Mouse (Mus musculus) embryonic stem cell, embryonic (primary cell): ENCODE data around the gene Slc12a4.

Experiments used
- CTCF ChIA-PET, 4 experiments: fragments of 300-600 bp in 2 of 4; fragments of 350-600 bp in 2 of 4; sonication (Branson Sonifier 250); formaldehyde crosslinking; loops; one replicate each; lab custom pipeline; 2022; ENCODE audit warnings: inconsistent platforms in 2 of 4; lab: Charles Lee
- POLR2A ChIA-PET, 4 experiments: fragments of 300-600 bp in 2 of 4; fragments of 350-600 bp in 2 of 4; sonication (Branson Sonifier 250); formaldehyde crosslinking; loops; one replicate each; lab custom pipeline; 2022; ENCODE audit warnings: antibody characterized with exemption in 4 of 4, inconsistent platforms in 1 of 4; lab: Charles Lee

The Slc12a4 gene

GRCm38 (mm10) chr8:105956556-105956955 is 9.3 kb downstream of the Slc12a4 start:
- CTCF ChIA-PET: no interaction called here

GRCm38 (mm10) chr8:105951057-105951659 is 14.7 kb downstream of the Slc12a4 start:
- CTCF ChIA-PET: no interaction called here
- POLR2A ChIA-PET: interaction anchor here in 2 of 4 experiments (0.6 to 1.3 kb wide), 4 partner anchors 12 to 51 kb away, joined by 3 to 5 read pairs (median 3); partner anchors contain the start of genes Pskh1 (in 1 of the 2) and Psmb10 (in 1 of the 2)

More at GRCm38 (mm10) chr8:105956556-105956955, 9.3 kb downstream of the Slc12a4 start:
- POLR2A ChIA-PET: interaction anchor here in 3 of 4 experiments (0.5 to 1.5 kb wide), 5 partner anchors 17 to 56 kb away, joined by 3 to 4 read pairs (median 3); partner anchors contain the start of gene Pskh1 (in 1 of the 3)

- ChIA-PET CTCF (interaction anchor here in 1 of 4 experiments (1.3 kb wide), 1 partner anchor 19 kb away, joined by 3 read pairs; no protein-coding TSS in a partner anchor), POLR2A (interaction anchor here in 3 of 4 experiments (0.5 to 1.4 kb wide), 5 partner anchors 10 to 314 kb away, joined by 3 read pairs; partner anchors contain the start of genes Pskh1 (in 1 of the 3), Ranbp10 (in 1 of the 3) and Tsnaxip1 (in 1 of the 3))
Measured at GRCm38 (mm10) chr8:105949350-105949749, 16.5 kb downstream of the Slc12a4 start.

GRCm38 (mm10) chr8:105943321-105943739 is 22.6 kb downstream of the Slc12a4 start, which contains the start of gene Lcat:
Lcat (minus strand) TSS chr8:105943382.
- CTCF ChIA-PET: interaction anchor here in 1 of 4 experiments (0.6 kb wide), 1 partner anchor 12 kb away, joined by 3 read pairs; no protein-coding TSS in a partner anchor
- POLR2A ChIA-PET: interaction anchor here in 2 of 4 experiments (1.1 to 1.5 kb wide), 4 partner anchors 13 to 282 kb away, joined by 3 to 4 read pairs (median 4); no protein-coding TSS in a partner anchor

GRCm38 (mm10) chr8:105942542-105942941 is 23.4 kb downstream of the Slc12a4 start:
- POLR2A ChIA-PET: interaction anchor here in 2 of 4 experiments (0.5 to 1.5 kb wide), 4 partner anchors 16 to 113 kb away, joined by 3 to 4 read pairs (median 4); no protein-coding TSS in a partner anchor
- CTCF ChIA-PET: interaction anchor here in 1 of 4 experiments (0.6 to 1.4 kb wide), 2 partner anchors 12 to 13 kb away, joined by 3 read pairs; no protein-coding TSS in a partner anchor

- CTCF ChIA-PET: interaction anchor here in 2 of 4 experiments (1.4 to 1.5 kb wide), 2 partner anchors 11 to 171 kb away, joined by 3 read pairs; no protein-coding TSS in a partner anchor
- POLR2A ChIA-PET: interaction anchor here in 2 of 4 experiments (0.5 to 1.5 kb wide), 6 partner anchors 11 to 114 kb away, joined by 3 to 4 read pairs (median 3); partner anchors contain the start of gene Nrn1l (in 1 of the 2)
Measured at GRCm38 (mm10) chr8:105942026-105942425, 23.9 kb downstream of the Slc12a4 start.

- ChIA-PET CTCF (interaction anchor here in 1 of 4 experiments (0.6 kb wide), 1 partner anchor 56 kb away, joined by 4 read pairs; no protein-coding TSS in a partner anchor), POLR2A (interaction anchor here in 1 of 4 experiments (0.8 to 1.1 kb wide), 4 partner anchors 8 to 139 kb away, joined by 3 to 8 read pairs (median 3); no protein-coding TSS in a partner anchor)
Measured at GRCm38 (mm10) chr8:105938306-105938669, 27.6 kb downstream of the Slc12a4 start, which contains the start of gene Psmb10. Psmb10 (minus strand) TSS chr8:105938444.

GRCm38 (mm10) chr8:105937496-105938305 is 28.2 kb downstream of the Slc12a4 start:
- POLR2A ChIA-PET: interaction anchor here (0.6 to 2.8 kb wide), 29 partner anchors 9 to 300 kb away, joined by 3 to 21 read pairs (median 5); partner anchors contain the start of genes Edc4 (in 2 of the 4), Nutf2 (in 2 of the 4), Acd (in 1 of the 4) and Agrp (in 1 of the 4)
- CTCF ChIA-PET: interaction anchor here in 3 of 4 experiments (0.7 to 1.5 kb wide), 6 partner anchors 13 to 341 kb away, joined by 3 to 4 read pairs (median 3); no protein-coding TSS in a partner anchor

GRCm38 (mm10) chr8:105936866-105937475 is 28.9 kb downstream of the Slc12a4 start:
- ChIA-PET CTCF (interaction anchor here in 3 of 4 experiments (0.6 to 1.5 kb wide), 10 partner anchors 12 to 926 kb away, joined by 3 to 8 read pairs (median 3); no protein-coding TSS in a partner anchor), POLR2A (interaction anchor here (0.5 to 2.8 kb wide), 41 partner anchors 9 to 300 kb away, joined by 3 to 21 read pairs (median 4); partner anchors contain the start of genes Edc4 (in 2 of the 4), Nutf2 (in 2 of the 4), Acd (in 1 of the 4) and Agrp (in 1 of the 4))

GRCm38 (mm10) chr8:105935863-105936603 is 29.9 kb downstream of the Slc12a4 start:
- POLR2A ChIA-PET: interaction anchor here (0.5 to 2.8 kb wide), 27 partner anchors 9 to 341 kb away, joined by 3 to 21 read pairs (median 4); partner anchors contain the start of genes Agrp (in 1 of the 4), Edc4 (in 1 of the 4), Nfatc3 (in 1 of the 4) and Nutf2 (in 1 of the 4)

GRCm38 (mm10) chr8:105935105-105935504 is 30.8 kb downstream of the Slc12a4 start:
- ChIA-PET CTCF (interaction anchor here in 1 of 4 experiments (1.2 kb wide), 1 partner anchor 221 kb away, joined by 3 read pairs; no protein-coding TSS in a partner anchor), POLR2A (interaction anchor here in 2 of 4 experiments (0.8 to 2.8 kb wide), 3 partner anchors 8 to 44 kb away, joined by 5 to 21 read pairs (median 16); no protein-coding TSS in a partner anchor)

More at GRCm38 (mm10) chr8:105935863-105936603, 29.9 kb downstream of the Slc12a4 start:
- CTCF ChIA-PET: interaction anchor here in 3 of 4 experiments (0.6 to 1.5 kb wide), 6 partner anchors 44 to 925 kb away, joined by 3 to 8 read pairs (median 4); no protein-coding TSS in a partner anchor

GRCm38 (mm10) chr8:105933762-105934161 is 32.1 kb downstream of the Slc12a4 start, which contains the start of gene Ctrl:
Ctrl (minus strand) TSS chr8:105933862.
- POLR2A ChIA-PET: interaction anchor here in 2 of 4 experiments (0.7 to 1.3 kb wide), 3 partner anchors 9 to 619 kb away, joined by 3 to 5 read pairs (median 3); partner anchors contain the start of gene Pskh1 (in 1 of the 2)
- CTCF ChIA-PET: no interaction called here

GRCm38 (mm10) chr8:105932525-105932924 is 33.4 kb downstream of the Slc12a4 start:
- CTCF ChIA-PET: interaction anchor here in 2 of 4 experiments (1.0 to 1.4 kb wide), 2 partner anchors 44 to 97 kb away, joined by 3 to 5 read pairs; no protein-coding TSS in a partner anchor
- POLR2A ChIA-PET: interaction anchor here in 1 of 4 experiments (1.3 to 1.4 kb wide), 2 partner anchors 32 to 67 kb away, joined by 3 read pairs; partner anchors contain the start of gene Pskh1

GRCm38 (mm10) chr8:105931271-105931670 is 34.6 kb downstream of the Slc12a4 start:
- CTCF ChIA-PET: interaction anchor here (0.5 to 2.5 kb wide), 62 partner anchors 8 to 335 kb away, joined by 3 to 24 read pairs (median 5); partner anchors contain the start of genes Nrn1l (in 3 of the 4), Pskh1 (in 2 of the 4), Thap11 (in 2 of the 4) and Nfatc3 (in 1 of the 4)
- POLR2A ChIA-PET: interaction anchor here in 3 of 4 experiments (0.6 to 2.3 kb wide), 23 partner anchors 13 to 313 kb away, joined by 3 to 17 read pairs (median 4); partner anchors contain the start of genes Nutf2 (in 2 of the 3), Pskh1 (in 2 of the 3), Ctcf (in 1 of the 3) and Dus2 (in 1 of the 3)

- CTCF ChIA-PET: interaction anchor here (0.5 to 2.5 kb wide), 89 partner anchors 9 to 684 kb away, joined by 3 to 24 read pairs (median 4); partner anchors contain the start of genes Nrn1l (in 3 of the 4), Nfatc3 (in 2 of the 4), Pskh1 (in 2 of the 4) and Slc12a4 (in 2 of the 4)
- POLR2A ChIA-PET: interaction anchor here in 3 of 4 experiments (0.6 to 2.5 kb wide), 30 partner anchors 8 to 308 kb away, joined by 3 to 18 read pairs (median 4); partner anchors contain the start of genes Nutf2 (in 2 of the 3), Pskh1 (in 2 of the 3), Ranbp10 (in 2 of the 3) and Tsnaxip1 (in 2 of the 3)
Measured at GRCm38 (mm10) chr8:105930602-105931001, 35.3 kb downstream of the Slc12a4 start.
